Mouse (Mus musculus) hindbrain, embryonic 14.5 days (tissue): ENCODE results near the gene Kdm4b. TPM values are rescaled to one million over a fixed set of nuclear protein-coding genes. Genes with fewer than 3 reads are reported as not detected.

Experiments
- ATAC-seq: fragments of 200-750 bp; cut with Nextera tagmentation; 2 replicates; pipeline ENCODE4 v1.8.0; 2017; ENCODE audit warnings: moderate number of reproducible peaks, mild to moderate bottlenecking, moderate TSS enrichment, moderate library complexity; ENCODE audit not compliant: low FRiP score
- DNase-seq: peaks from one replicate; pipeline ENCODE4 v3.0.0-alpha.2; 2015; ENCODE audit warnings: low spot score
- H3K27ac ChIP-seq: fragments of 300-500 bp; sonication (generic); 2 replicates; pipeline ENCODE4 v1.5.1; 2014; ENCODE audit warnings: mild to moderate bottlenecking, moderate library complexity
- H3K27me3 ChIP-seq: fragments of 300-500 bp; sonication (generic); 2 replicates; pipeline ENCODE4 v1.6.1; 2014; ENCODE audit warnings: mild to moderate bottlenecking, low read length, mixed read lengths; ENCODE audit not compliant: control insufficient read depth, insufficient read depth
- H3K36me3 ChIP-seq: fragments of 300-500 bp; sonication (generic); replicated peaks from 2 replicates; pipeline ENCODE4 v1.6.1; 2014; ENCODE audit not compliant: control insufficient read depth, insufficient read depth
- H3K4me1 ChIP-seq: fragments of 300-500 bp; sonication (generic); replicated peaks from 2 replicates; pipeline ENCODE4 v1.6.1; 2014; ENCODE audit warnings: antibody characterized with exemption, low read length, mixed read lengths; ENCODE audit not compliant: control insufficient read depth, insufficient read depth
- H3K4me2 ChIP-seq: fragments of 300-500 bp; sonication (generic); replicated peaks from 2 replicates; pipeline ENCODE4 v1.6.1; 2014; ENCODE audit warnings: mild to moderate bottlenecking, moderate library complexity
- H3K4me3 ChIP-seq: fragments of 300-500 bp; sonication (generic); replicated peaks from 2 replicates; pipeline ENCODE4 v1.5.1; 2014; ENCODE audit warnings: mild to moderate bottlenecking, low read length
- H3K9ac ChIP-seq: fragments of 300-500 bp; sonication (generic); 2 replicates; pipeline ENCODE4 v1.6.1; 2014
- H3K9me3 ChIP-seq: fragments of 300-500 bp; sonication (generic); 2 replicates; pipeline ENCODE4 v1.6.1; 2016; ENCODE audit warnings: low read length; ENCODE audit not compliant: control insufficient read depth
- WGBS: fragments of 180-500 bp; shearing (Covaris S2); extraction: QIAGEN DNeasy Blood & Tissue Kit; methylation state at CpG from one replicate; pipeline ENCODE4 v1.1.7; 2014; 5-methylcytosine and 5-hydroxymethylcytosine counted together
- polyA plus RNA-seq: library from polyadenylated mRNA; unstranded; fragments of >200 nt; fragmentation: Nextera tagmentation; extraction: Ambion mirVana; gene quantifications from 2 replicates; pipeline ENCODE4 v1.2.1, GENCODE M21; 2014

Gene Kdm4b
- polyA plus RNA-seq, 1 experiment from 2014 or later: 64.3 TPM

DNA sequence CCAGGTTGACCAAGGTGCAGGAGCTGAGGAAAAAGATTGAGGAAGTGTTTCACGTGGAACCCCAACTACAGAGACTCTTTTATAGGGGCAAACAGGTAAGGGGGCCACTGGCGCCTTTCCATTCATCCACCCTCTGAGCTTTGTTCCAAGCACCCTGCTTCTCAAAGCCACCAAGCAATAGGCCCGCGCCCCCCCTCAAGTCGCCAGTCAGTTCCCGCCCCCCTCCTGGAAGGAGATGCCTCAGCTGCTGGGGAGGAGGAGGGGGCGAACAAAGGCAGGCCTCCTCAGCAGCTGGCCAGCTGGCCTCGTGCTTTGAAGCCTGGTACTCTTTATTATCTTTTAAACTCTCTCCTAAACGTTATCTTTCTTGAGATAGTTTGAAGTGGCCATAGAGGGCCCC, 20.7 kb upstream of the Kdm4b start:
- peak overlapping the region; percentile 82 for H3K4me2 ChIP-seq
- WGBS: 39% methylated on average over 9 of the region's 9 CpGs
- no peak overlapping the region for H3K27ac ChIP-seq
- no peak overlapping the region for H3K9ac ChIP-seq
- H3K27me3 ChIP-seq: no peaks in the 10 kb centered on the region; the same call in 1 of the 2 replicates
- peak overlapping the region; percentile 80 for H3K4me3 ChIP-seq
- peaks cover 7% of the 10 kb centered on the region; the same call in 1 of the 2 replicates for H3K4me1 ChIP-seq
- ATAC-seq (no peak), DNase-seq (no peak)
- H3K9me3 ChIP-seq: no peaks in the 10 kb centered on the region
- H3K36me3 ChIP-seq: no peaks in the 10 kb centered on the region

DNA sequence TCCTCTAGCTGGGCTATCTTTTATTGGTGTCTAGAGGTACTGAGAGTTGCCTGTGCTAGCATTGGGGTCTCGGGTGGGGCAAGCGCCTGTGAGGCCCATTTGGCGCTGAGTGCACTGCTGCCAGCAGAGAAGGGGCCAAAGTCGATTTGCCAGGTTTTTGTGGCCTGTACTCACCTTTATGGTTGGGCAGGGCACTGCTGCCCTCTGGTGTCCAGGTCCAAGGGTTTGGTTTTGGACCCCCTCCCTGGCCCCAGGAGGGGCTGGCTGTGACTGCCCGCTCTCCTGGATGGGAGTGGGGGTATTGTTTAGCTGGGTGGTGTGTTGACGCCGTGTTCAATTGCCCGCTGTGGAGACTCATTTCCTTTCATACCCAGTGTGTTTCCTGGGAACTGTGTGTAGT, 20.0 kb upstream of the Kdm4b start:
- H3K4me3 ChIP-seq: no peak overlapping the region
- no peaks in the 10 kb centered on the region for H3K36me3 ChIP-seq
- WGBS: 64% methylated on average over 8 of the region's 8 CpGs
- H3K4me2 ChIP-seq: 0 out of 2 replicates have a peak overlapping the region, but pooled peaks have one; percentile 82
- no peak for ATAC-seq
- no peaks in the 10 kb centered on the region; the same call in 1 of the 2 replicates for H3K27me3 ChIP-seq
- peaks cover 7% of the 10 kb centered on the region; the same call in 1 of the 2 replicates for H3K4me1 ChIP-seq
- H3K9ac ChIP-seq: no peak overlapping the region
- DNase-seq: no peak
- H3K9me3 ChIP-seq: no peaks in the 10 kb centered on the region
- no peak overlapping the region for H3K27ac ChIP-seq

DNA sequence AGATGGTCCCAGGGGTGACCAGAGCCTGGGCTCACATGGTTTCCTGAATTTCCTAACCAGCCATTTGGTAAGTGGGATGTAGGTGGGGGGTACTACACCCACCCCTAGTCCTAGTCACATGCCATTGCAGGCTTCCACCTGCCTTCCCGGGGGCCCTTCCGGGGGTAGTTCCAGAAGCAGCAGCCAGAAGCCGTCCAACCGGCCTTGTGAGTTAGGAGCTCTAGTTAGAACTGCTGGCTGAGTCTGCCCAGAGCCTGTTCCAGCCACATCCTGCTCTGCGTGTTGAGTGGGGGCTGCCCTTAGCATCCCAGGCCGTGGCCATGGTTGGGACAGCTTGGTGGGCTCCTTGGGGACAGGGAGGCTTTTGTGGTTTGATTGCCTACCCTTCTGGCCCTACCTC, 17.8 kb upstream of the Kdm4b start:
- DNase-seq (no peak), ATAC-seq (no peak)
- Histone ChIP-seq H3K9ac (no peak overlapping the region), H3K9me3 (no peaks in the 10 kb centered on the region), H3K4me3 (no peak overlapping the region), H3K4me2 (no peak overlapping the region), H3K4me1 (peaks cover 7% of the 10 kb centered on the region; the same call in 1 of the 2 replicates), H3K27ac (no peak overlapping the region), H3K27me3 (no peaks in the 10 kb centered on the region; the same call in 1 of the 2 replicates), H3K36me3 (no peaks in the 10 kb centered on the region)
- 83% methylated on average over 6 of the region's 6 CpGs for WGBS

DNA sequence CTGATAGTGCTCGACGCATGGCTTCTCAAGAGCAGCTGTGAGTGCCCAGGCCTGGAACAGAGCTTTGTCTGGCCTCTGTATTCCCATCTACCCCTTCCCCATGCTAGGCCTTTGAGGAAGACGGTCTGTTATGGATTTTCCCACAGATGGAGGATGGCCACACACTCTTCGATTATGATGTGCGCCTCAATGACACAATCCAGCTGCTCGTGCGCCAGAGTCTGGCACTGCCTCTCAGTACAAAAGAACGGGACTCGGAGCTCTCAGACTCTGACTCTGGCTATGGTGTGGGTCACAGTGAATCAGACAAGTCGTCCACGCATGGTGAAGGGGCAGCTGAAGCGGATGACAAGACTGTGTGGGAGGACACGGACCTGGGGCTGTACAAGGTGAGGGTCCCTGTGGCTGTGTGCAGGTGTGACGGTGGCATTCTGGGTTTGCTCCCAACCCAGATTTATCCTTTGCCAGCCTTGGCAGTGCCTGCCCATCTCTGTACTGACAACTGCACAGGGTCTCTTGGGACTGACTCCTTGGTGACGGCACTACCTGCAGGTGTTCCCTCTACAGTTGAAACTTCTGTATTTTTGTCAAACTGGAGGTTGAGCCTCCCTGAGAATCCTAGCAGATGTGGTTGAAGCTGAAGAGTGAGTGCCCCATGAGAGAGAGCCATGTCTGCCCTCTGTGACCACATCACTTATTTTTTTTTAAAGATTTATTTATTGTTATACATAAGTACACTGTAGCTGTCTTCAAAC, 16.5 kb upstream of the Kdm4b start:
- ATAC-seq (no peak), DNase-seq (no peak)
- H3K36me3 ChIP-seq: no peaks in the 10 kb centered on the region
- H3K27me3 ChIP-seq: no peaks in the 10 kb centered on the region
- H3K9me3 ChIP-seq: no peaks in the 10 kb centered on the region
- 90% methylated on average over 15 of the region's 15 CpGs for WGBS
- no peak overlapping the region for H3K4me3 ChIP-seq
- H3K4me2 ChIP-seq: no peak overlapping the region
- H3K27ac ChIP-seq: no peak overlapping the region
- H3K9ac ChIP-seq: no peak overlapping the region
- 0 out of 2 replicates have a peak, but pooled peaks cover 6% of the 10 kb centered on the region for H3K4me1 ChIP-seq

DNA sequence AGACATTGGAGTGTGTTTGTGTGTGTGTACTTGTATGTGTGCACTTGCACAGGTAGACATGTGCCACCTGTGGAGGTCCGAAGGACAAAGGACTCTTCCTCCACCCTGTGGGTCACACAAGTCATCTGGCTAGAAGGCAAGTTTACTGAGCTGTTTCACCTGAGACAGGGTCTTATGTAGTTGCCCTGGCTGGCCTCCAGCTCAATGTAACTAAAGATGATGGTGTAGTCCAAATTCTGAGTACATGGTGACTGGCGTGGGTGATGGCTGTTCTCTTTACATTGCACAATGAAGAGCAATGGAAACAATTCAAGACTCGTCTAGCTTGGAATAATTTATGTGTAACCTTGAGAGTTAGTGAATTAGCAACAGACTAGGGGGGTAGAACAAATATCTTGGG, 1.4 kb upstream of the Kdm4b start:
- Histone ChIP-seq H3K27me3 (no peaks in the 10 kb centered on the region), H3K4me1 (peaks cover 17% of the 10 kb centered on the region), H3K4me3 (no peak overlapping the region), H3K9ac (no peak overlapping the region), H3K27ac (no peak overlapping the region), H3K9me3 (no peaks in the 10 kb centered on the region), H3K36me3 (no peaks in the 10 kb centered on the region), H3K4me2 (no peak overlapping the region)
- ATAC-seq (no peak), DNase-seq (no peak)
- 67% methylated on average over 3 of the region's 3 CpGs for WGBS

DNA sequence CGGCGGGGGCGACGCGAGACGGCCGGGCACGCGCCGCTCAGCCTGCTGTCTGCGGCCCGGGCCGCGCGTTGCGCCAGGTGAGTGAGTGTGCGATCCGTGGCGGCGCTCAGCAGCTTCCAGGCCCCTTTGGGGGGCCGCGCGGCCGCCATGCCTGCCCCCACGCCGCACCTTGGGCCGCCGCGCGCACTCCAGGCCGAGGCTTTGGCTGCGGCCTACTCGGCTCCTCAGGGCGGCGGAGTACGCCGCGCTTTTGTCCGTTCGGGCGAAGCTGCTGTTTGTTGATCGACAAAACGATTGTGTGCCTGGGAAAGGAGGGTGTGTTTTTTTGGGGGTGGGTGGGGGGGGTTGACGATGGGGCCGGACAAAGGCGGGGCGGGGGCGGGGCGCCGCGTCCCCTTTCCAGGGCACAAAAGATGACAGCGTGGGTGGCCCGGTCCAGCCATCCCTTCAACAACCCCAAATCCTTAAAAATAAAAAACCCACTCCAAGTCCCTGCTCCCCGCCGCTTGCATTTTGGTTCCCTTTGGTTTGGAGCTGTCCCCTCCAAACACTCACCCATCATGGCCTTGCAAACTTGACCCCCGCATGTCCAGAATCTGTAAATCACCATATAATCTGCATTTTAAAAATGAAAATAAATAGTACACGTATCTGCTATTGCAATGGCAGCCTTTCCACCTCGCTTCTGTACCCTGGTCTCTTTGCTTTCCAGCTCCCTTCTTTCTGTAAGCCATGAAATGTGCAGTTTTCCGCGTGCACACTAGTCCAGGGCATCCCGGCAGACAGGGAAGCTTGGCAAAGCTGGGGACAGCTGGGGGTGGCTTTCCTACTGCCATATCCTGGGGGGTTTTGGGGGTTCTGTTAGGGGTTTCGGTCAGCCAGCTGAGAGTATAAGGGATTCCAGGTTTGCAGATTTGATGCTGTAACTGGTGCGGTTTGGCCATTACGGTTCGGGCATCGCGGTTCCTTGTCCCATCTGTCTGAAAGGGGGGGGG, 588 bp downstream of the Kdm4b start:
- Histone ChIP-seq H3K4me3 (peak overlapping the region; percentile 96), H3K36me3 (no peaks in the 10 kb centered on the region), H3K27me3 (no peaks in the 10 kb centered on the region), H3K9ac (peak overlapping the region; percentile 96), H3K4me2 (peak overlapping the region; percentile 88), H3K27ac (peak overlapping the region; percentile 96), H3K9me3 (no peaks in the 10 kb centered on the region), H3K4me1 (peaks cover 21% of the 10 kb centered on the region)
- 2% methylated on average over 58 of the region's 67 CpGs for WGBS
- no peak for DNase-seq
- peak; percentile 49 for ATAC-seq

DNA sequence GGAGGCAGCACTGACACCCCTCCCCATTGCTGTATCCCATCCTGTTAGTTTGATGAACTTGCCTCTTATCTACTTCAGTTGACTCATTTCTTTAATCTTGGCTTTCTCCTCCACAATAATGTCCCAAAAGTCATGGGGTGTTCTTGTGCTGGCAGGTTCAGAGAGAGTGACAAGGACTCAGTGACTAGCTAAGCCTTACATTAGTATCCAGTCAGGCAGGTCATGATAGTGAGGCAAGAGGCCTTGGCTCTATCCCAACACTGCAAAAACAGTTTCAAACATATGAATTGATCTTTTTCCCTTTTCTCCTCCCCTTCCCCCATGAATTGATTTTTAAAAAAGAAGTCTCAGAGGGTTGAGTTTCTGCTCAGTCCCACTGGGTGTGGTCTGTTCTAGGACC, 3.4 kb downstream of the Kdm4b start:
- Histone ChIP-seq H3K4me2 (no peak overlapping the region), H3K9me3 (no peaks in the 10 kb centered on the region), H3K4me1 (peaks cover 21% of the 10 kb centered on the region), H3K4me3 (no peak overlapping the region), H3K36me3 (no peaks in the 10 kb centered on the region), H3K27ac (no peak overlapping the region), H3K9ac (no peak overlapping the region), H3K27me3 (no peaks in the 10 kb centered on the region)
- DNase-seq (no peak), ATAC-seq (no peak)

DNA sequence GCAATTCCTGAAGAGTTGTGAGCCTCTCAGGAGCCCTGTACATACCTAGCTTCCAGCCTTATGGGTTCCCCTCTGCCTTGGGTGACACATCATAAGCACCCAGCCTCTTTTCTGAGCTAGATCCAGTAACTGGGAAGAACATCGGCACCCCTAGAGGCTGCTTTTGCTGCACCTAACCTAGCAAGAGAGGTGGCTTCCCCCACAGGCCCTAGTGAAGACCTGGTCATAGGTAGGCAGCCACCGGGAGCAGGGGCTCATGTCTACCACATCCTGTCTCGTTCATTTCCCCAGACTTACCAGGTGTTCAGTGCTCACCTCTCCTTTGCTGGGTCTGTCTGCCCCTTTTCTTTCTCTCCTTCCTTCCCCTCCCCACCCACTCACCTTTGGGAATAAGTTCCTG, 4.5 kb downstream of the Kdm4b start:
- H3K9me3 ChIP-seq: no peaks in the 10 kb centered on the region
- DNase-seq: no peak
- no peak overlapping the region for H3K4me2 ChIP-seq
- H3K9ac ChIP-seq: no peak overlapping the region
- WGBS: 67% methylated on average over 3 of the region's 3 CpGs
- no peak overlapping the region for H3K27ac ChIP-seq
- H3K27me3 ChIP-seq: no peaks in the 10 kb centered on the region
- H3K36me3 ChIP-seq: 0 out of 2 replicates have a peak, but pooled peaks cover 4% of the 10 kb centered on the region
- H3K4me1 ChIP-seq: peaks cover 21% of the 10 kb centered on the region
- ATAC-seq: no peak
- no peak overlapping the region for H3K4me3 ChIP-seq

DNA sequence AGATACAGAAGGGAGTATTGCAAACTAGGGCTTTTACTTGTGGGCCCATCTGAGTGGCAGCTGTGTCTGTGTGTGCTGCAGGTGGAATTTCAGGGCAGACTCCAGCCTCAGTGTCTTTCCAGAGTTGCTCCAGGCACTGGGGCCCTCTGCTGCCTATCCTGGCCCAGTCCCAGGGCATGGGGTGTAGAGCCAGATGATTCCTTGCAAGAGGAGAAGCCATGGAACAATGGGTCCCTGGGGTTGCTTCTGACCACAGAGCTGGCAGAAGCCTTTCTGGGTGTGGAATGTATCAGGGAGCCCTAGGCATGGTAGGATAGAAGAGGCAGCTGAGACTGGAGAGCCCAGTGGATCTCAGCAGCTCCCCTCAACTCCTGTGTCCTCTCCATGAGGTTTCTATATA, 5.4 kb downstream of the Kdm4b start:
- H3K9me3 ChIP-seq: no peaks in the 10 kb centered on the region
- DNase-seq: no peak
- H3K27me3 ChIP-seq: no peaks in the 10 kb centered on the region
- H3K4me2 ChIP-seq: no peak overlapping the region
- peaks cover 21% of the 10 kb centered on the region for H3K4me1 ChIP-seq
- H3K27ac ChIP-seq: no peak overlapping the region
- H3K4me3 ChIP-seq: no peak overlapping the region
- ATAC-seq: no peak
- H3K9ac ChIP-seq: 0 out of 2 replicates have a peak overlapping the region, but pooled peaks have one; percentile 5
- 0 out of 2 replicates have a peak, but pooled peaks cover 4% of the 10 kb centered on the region for H3K36me3 ChIP-seq
